Mouse (Mus musculus): ENCODE data around the gene Kcnmb1.

The Kcnmb1 gene

GRCm38 (mm10) chr11:33944067-33944785 is 18.6 kb upstream of the Kcnmb1 start:
- DNase-seq (ENCODE audit: low spot score in 2 of 2), result peak in 1 of 2 experiments; percentile 33

DNA sequence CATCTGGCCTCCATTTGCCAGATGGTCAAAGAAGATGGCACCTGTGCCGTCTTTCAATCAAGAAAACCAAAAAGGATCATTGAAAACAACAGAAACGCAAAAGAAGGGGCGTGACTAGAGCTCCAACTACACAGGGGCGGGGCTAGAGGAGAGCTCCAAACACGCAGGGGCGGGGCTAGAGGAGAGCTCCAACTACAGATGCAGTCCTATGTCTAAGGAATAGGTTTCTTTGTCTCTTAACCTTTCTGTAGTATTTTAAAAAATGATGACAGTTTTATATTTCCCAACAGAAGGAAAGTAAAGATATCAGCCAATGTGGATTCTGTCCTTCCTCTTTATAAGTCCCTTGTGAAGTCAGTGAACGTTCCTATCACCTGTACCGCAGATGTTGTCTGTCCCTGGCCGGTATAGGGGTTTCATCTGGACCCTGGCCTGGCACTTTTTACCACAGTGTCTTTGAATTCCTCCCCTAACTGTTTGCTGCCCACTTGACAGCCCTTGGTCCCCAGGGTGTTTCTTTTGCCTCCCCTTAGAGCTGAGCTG is 18.0 kb upstream of the Kcnmb1 start:
- DNase-seq (ENCODE audit: low spot score in 2 of 2), result no peak

- no peak for DNase-seq (ENCODE audit: low spot score in 2 of 2)
These were observed 16.3 kb upstream of the Kcnmb1 start for GRCm38 (mm10) chr11:33946501-33946900.

DNA sequence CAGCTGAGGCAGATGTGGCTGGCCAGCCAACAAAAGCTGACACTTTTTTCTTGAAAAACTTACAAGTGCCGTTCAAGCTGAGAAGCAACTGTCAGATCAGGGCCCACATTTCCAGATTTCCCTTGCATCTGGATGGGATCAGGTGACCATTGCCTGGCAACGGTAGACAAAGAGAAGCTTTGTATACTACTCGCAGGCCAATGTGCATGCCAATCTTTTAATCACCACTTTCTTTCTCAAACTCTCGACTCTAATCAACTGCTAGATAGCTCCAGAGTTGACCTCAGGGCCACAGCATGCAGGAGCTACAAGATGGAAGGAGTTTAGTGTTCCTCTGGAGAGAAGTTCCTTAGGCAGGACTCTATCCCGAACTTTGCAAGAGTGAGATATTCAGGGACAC is 11.7 kb upstream of the Kcnmb1 start:
- no peak for DNase-seq (ENCODE audit: low spot score in 2 of 2)

GRCm38 (mm10) chr11:33951684-33952625 is 10.9 kb upstream of the Kcnmb1 start:
- no peak for DNase-seq (ENCODE audit: low spot score in 2 of 2)

- no peak for DNase-seq (ENCODE audit: low spot score in 2 of 2)
These were observed 6.8 kb upstream of the Kcnmb1 start for GRCm38 (mm10) chr11:33955982-33956381.

DNA sequence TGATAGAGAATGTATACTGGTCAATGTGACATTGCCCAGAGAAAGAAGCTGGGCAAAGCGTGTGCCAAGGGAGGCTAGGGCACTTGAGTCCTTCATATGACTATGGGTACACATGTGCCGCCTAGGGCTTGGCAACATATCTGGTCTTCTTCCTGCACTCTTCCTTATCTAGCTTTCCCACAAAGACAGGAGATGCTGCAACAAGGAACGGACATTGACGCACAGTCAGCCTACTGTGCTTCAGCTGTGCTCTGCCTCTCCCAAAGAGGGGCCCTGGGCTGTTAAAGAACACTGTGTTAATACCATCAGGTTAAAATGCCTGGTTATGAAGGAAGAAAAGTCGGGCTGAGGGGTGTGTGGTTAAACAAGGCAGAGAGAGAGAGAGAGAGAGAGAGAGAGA is 6.2 kb upstream of the Kcnmb1 start:
- DNase-seq (ENCODE audit: low spot score in 2 of 2), result no peak

DNA sequence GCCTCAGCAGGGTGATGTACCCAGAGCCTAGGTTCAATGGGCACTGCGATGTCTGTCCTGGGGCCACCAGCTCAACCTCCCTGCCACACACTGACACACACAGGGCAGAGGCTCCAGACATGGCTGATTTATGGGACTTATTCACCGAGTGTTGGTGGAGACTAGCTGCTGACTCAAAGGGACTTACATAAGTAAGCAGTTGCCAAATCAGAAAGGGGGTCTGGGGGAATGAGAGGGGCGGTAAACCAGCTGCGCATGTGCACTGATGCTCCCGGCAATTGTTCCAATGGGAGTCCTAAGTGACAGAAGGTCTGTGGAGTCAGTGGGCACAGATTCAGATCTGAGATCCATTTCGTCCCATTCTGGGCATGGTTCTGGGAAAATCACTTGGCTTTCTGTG is 5.2 kb upstream of the Kcnmb1 start:
- DNase-seq (ENCODE audit: low spot score in 2 of 2), result no peak

GRCm38 (mm10) chr11:33958713-33959112 is 4.1 kb upstream of the Kcnmb1 start:
- DNase-seq (ENCODE audit: low spot score in 2 of 2), result peak in 1 of 2 experiments; percentile 17

DNA sequence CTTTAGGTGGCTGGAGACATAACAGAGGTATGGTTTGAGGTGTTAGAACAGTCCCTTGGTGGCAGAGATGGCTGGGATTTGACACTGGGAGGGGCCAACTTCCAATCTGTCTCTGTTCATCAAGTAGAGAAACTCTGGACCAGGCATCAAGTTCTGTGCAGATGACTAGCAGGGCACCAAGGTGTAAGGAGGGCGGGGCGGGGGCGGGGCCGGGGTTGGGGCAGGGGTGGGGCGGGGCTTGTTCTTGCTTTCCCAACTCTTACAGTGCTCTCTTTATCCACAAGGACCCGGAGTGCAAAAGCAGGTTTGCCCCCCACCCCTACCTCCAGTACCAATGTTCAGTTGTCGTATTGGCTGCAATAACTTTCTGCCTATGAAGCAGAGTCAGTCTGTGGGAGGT is 635 bp upstream of the Kcnmb1 start:
- DNase-seq (ENCODE audit: low spot score in 2 of 2), result no peak

- no peak for DNase-seq (ENCODE audit: low spot score in 2 of 2)
These were observed 2.6 kb downstream of the Kcnmb1 start for GRCm38 (mm10) chr11:33965380-33965779.

DNA sequence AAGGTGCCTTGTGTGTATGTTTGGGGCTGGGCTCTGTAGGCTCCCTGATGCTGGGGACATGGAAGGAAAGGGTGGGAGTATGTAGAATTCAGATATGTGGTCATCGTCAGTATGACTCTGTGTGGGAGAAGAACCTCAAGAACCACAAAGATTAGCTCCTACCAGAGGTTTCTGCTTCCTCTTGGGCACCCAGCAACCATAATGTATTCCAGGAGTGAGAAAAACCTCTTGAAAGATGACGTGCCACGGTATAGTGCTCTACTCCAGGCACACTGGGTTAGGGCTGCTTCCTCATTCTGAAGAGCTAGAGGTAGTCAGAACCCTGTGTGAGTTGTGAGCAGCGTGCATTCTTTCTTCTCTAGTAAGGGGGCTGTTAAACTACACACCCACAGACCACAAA is 4.9 kb downstream of the Kcnmb1 start:
- no peak for DNase-seq (ENCODE audit: low spot score in 2 of 2)

DNA sequence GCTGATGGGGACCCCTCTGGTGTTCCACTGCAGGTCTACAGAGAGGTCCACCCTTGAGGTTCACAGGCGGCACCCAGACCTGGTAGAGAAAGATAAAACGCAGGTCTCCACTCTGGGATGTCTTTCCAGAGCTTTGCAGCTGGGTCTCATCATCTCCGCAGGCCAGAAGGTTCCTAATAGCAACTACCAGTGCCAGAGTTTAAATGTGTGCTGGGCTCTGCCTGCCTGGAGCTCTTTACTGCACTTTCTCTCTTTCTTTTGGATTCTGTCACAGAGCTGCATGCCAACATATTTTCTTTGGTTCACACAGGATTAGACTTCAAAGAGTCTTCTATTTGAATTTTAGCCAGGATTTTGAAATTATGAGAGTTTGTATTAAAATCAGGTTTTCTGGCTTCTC is 6.4 kb downstream of the Kcnmb1 start:
- DNase-seq (ENCODE audit: low spot score in 2 of 2), result no peak

DNA sequence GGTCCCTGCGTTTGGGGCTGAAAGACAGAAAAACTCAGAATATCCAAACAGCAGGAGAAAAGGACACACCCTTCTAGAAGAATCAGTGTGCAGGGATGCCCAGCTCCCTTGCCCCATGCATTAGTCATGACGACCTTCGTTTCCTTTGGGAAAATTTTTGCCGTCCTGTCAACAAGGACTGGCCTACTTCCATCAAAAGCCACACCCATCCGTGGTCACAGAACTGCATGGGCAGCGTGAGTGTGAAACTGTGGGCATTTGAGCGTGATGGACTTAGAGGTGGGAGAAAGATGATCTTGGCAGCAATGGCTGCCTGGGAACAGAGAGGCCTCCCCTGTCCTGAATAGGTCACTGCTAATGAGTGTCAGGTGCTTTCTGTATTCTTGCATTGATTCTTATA is 9.3 kb downstream of the Kcnmb1 start:
- no peak for DNase-seq (ENCODE audit: low spot score in 2 of 2)

DNA sequence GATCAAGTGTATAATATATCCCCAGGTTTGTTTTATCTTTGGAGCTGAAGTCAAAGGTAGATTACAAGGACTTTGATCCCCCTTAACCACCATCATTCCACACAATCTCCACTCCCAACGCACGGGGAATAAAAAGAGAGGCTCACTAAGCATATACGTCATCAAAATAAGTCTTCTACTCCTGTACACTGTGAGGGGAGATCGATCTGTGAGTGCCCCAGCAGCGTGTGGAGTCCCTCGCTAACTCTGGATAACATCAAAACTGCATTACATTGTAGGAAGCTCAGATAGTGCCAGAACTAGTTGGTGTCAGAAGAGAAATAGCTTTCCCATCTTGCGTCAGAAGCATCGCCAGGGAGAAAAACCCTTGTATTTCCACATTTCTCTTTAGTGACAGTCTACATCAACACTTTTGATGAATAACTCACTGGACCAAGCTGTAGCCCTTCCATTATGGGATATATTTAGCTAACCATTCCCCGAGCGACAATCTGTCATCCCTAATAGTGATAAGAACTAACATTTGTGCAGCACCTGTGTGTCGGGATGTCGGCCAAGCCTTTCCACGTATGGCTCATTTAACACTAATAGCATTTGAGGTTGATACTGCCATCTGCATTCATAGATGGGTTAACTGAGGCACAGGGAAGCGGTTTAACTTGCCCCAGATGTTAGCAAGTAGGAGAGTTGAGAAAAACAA is 11.7 kb downstream of the Kcnmb1 start:
- no peak for DNase-seq (ENCODE audit: low spot score in 2 of 2)

GRCm38 (mm10) chr11:33975121-33975520 is 12.3 kb downstream of the Kcnmb1 start:
- DNase-seq (ENCODE audit: low spot score in 2 of 2), result no peak

GRCm38 (mm10) chr11:33980146-33980545 is 17.3 kb downstream of the Kcnmb1 start:
- DNase-seq (ENCODE audit: low spot score in 2 of 2), result no peak

- no peak for DNase-seq (ENCODE audit: low spot score in 2 of 2)
These were observed 23.7 kb downstream of the Kcnmb1 start for GRCm38 (mm10) chr11:33986525-33986924.

- DNase-seq (ENCODE audit: low spot score in 2 of 2), result no peak
These were observed 27.2 kb downstream of the Kcnmb1 start for GRCm38 (mm10) chr11:33990002-33990401.

- DNase-seq (ENCODE audit: low spot score in 2 of 2), result no peak
These were observed 30.1 kb downstream of the Kcnmb1 start, which contains the start of gene Kcnip1 for GRCm38 (mm10) chr11:33992938-33993337. Gene Kcnip1, minus strand, starts transcription at chr11:33993152.

- no peak for DNase-seq (ENCODE audit: low spot score in 2 of 2)
These were observed 30.7 kb downstream of the Kcnmb1 start for GRCm38 (mm10) chr11:33993496-33993895.

DNA sequence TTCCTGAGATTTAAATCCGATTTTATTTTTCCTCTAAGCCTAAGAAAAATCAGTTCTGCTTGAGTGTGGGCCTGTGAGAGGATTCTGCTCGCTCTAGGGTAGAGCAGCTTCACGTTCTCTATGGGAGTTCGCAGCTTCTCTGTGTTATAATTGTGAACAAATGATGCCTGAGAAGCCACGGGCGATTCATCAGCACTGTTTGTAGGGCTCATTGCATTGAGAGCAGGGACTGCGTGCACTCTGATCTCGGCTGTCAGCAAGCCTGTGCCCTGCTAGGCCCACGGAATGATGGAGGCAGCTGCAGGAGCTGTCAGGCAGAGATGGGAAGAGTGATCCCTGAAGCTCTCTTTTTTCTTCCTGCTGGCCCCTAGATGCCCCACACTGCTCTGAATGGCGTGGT is 35.4 kb downstream of the Kcnmb1 start:
- no peak for DNase-seq (ENCODE audit: low spot score in 2 of 2)
